Mouse (Mus musculus) heart, embryonic 13.5 days (tissue): Measurements from ENCODE around the gene Edn1. TPM values are rescaled to one million over a fixed set of nuclear protein-coding genes. Genes with fewer than 3 reads are reported as not detected.

Experiments used
- ATAC-seq: fragments of 200-750 bp; cut with Nextera tagmentation; 2 replicates; pipeline ENCODE4 v1.8.0; 2017; ENCODE audit warnings: moderate TSS enrichment; ENCODE audit not compliant: insufficient number of reproducible peaks, low FRiP score, low TSS enrichment; ENCODE audit errors: extremely low read depth
- H3K27ac ChIP-seq: fragments of 300-500 bp; sonication (generic); replicated peaks from 2 replicates; pipeline ENCODE4 v1.5.1; 2015; ENCODE audit warnings: moderate library complexity, mild to moderate bottlenecking, inconsistent platforms
- H3K27me3 ChIP-seq: fragments of 300-500 bp; sonication (generic); replicated peaks from 2 replicates; pipeline ENCODE4 v1.6.1; 2015; ENCODE audit warnings: mild to moderate bottlenecking, inconsistent platforms
- H3K36me3 ChIP-seq: fragments of 300-500 bp; sonication (generic); 2 replicates; pipeline ENCODE4 v1.6.1; 2015; ENCODE audit warnings: mild to moderate bottlenecking, inconsistent platforms
- H3K4me1 ChIP-seq: fragments of 300-500 bp; sonication (generic); 2 replicates; pipeline ENCODE4 v1.6.1; 2015; ENCODE audit warnings: inconsistent platforms
- H3K4me2 ChIP-seq: fragments of 300-500 bp; sonication (generic); 2 replicates; pipeline ENCODE4 v1.6.1; 2015; ENCODE audit warnings: inconsistent platforms, mild to moderate bottlenecking, moderate library complexity
- H3K4me3 ChIP-seq: fragments of 300-500 bp; sonication (generic); 2 replicates; pipeline ENCODE4 v1.5.1; 2015; ENCODE audit warnings: moderate library complexity, mild to moderate bottlenecking, inconsistent platforms
- H3K9ac ChIP-seq: fragments of 300-500 bp; sonication (generic); 2 replicates; pipeline ENCODE4 v1.6.1; 2015; ENCODE audit warnings: inconsistent platforms, mild to moderate bottlenecking, moderate library complexity
- H3K9me3 ChIP-seq: fragments of 300-500 bp; sonication (generic); 2 replicates; pipeline ENCODE4 v1.6.1; 2016; ENCODE audit warnings: inconsistent platforms
- WGBS: fragments of 180-500 bp; shearing (Covaris S2); methylation state at CpG from one replicate; pipeline ENCODE4 v1.1.7; 2015; ENCODE audit warnings: mixed read lengths; 5-methylcytosine and 5-hydroxymethylcytosine counted together
- polyA plus RNA-seq: library from polyadenylated mRNA; unstranded; fragments of >200 nt; fragmentation: Nextera tagmentation; extraction: Ambion mirVana; gene quantifications from 2 replicates; pipeline ENCODE4 v1.2.1, GENCODE M21; 2015

The Edn1 gene
- polyA plus RNA-seq, 1 experiment from 2014 or later: 7.1 TPM

- no peak overlapping the region for H3K4me3 ChIP-seq
- H3K9me3 ChIP-seq: no peaks in the 10 kb centered on the region
- no peak for ATAC-seq
- H3K9ac ChIP-seq: peak overlapping the region; percentile 24
- H3K27ac ChIP-seq: peak overlapping the region; percentile 74
- H3K36me3 ChIP-seq: no peaks in the 10 kb centered on the region
- WGBS: 43% methylated on average over 8 of the region's 8 CpGs
- H3K4me1 ChIP-seq: peaks cover 49% of the 10 kb centered on the region
- no peaks in the 10 kb centered on the region for H3K27me3 ChIP-seq
- H3K4me2 ChIP-seq: 0 out of 2 replicates have a peak overlapping the region, but pooled peaks have one; percentile 20
These were observed 3.0 kb upstream of the Edn1 start for GRCm38 (mm10) chr13:42298302-42298701.

GRCm38 (mm10) chr13:42298766-42299165, 2.5 kb upstream of the Edn1 start:
- no peak for ATAC-seq
- peak overlapping the region; percentile 24 for H3K9ac ChIP-seq

GRCm38 (mm10) chr13:42300567-42300966, 709 bp upstream of the Edn1 start:
- no peak for ATAC-seq
- 5% methylated on average over 11 of the region's 11 CpGs for WGBS
- H3K9me3 ChIP-seq: no peaks in the 10 kb centered on the region
- peak overlapping the region; percentile 64 for H3K4me3 ChIP-seq
- no peaks in the 10 kb centered on the region for H3K27me3 ChIP-seq
- peaks cover 58% of the 10 kb centered on the region for H3K4me1 ChIP-seq
- peaks cover 16% of the 10 kb centered on the region for H3K36me3 ChIP-seq
- peak overlapping the region; percentile 74 for H3K4me2 ChIP-seq
- H3K9ac ChIP-seq: peak overlapping the region; percentile 85
- H3K27ac ChIP-seq: peak overlapping the region; percentile 80

More at GRCm38 (mm10) chr13:42298766-42299165, 2.5 kb upstream of the Edn1 start:
- H3K9me3 ChIP-seq: no peaks in the 10 kb centered on the region
- H3K27me3 ChIP-seq: no peaks in the 10 kb centered on the region
- no peak overlapping the region for H3K4me3 ChIP-seq
- 0 out of 2 replicates have a peak, but pooled peaks cover under 1% of the 10 kb centered on the region for H3K36me3 ChIP-seq
- no peak overlapping the region for H3K4me2 ChIP-seq
- peak overlapping the region; percentile 74 for H3K27ac ChIP-seq
- peaks cover 51% of the 10 kb centered on the region for H3K4me1 ChIP-seq

- H3K36me3 ChIP-seq: peaks cover 31% of the 10 kb centered on the region
- peak overlapping the region; percentile 64 for H3K4me3 ChIP-seq
- H3K27me3 ChIP-seq: no peaks in the 10 kb centered on the region
- peaks cover 51% of the 10 kb centered on the region for H3K4me1 ChIP-seq
- no peak for ATAC-seq
- no peaks in the 10 kb centered on the region for H3K9me3 ChIP-seq
- H3K9ac ChIP-seq: peak overlapping the region; percentile 85
- H3K4me2 ChIP-seq: peak overlapping the region; percentile 74
- peak overlapping the region; percentile 80 for H3K27ac ChIP-seq
- WGBS: 14% methylated on average over 27 of the region's 27 CpGs
These were observed 935 bp downstream of the Edn1 start for GRCm38 (mm10) chr13:42301961-42302861.

GRCm38 (mm10) chr13:42303180-42303929, 2.1 kb downstream of the Edn1 start:
- 0 out of 2 replicates have a peak overlapping the region, but pooled peaks have one; percentile 1 for H3K27ac ChIP-seq

GRCm38 (mm10) chr13:42304139-42304538, 2.9 kb downstream of the Edn1 start:
- Histone ChIP-seq H3K4me1 (peaks cover 42% of the 10 kb centered on the region), H3K4me3 (peak overlapping the region; percentile 64), H3K27me3 (no peaks in the 10 kb centered on the region), H3K27ac (no peak overlapping the region), H3K36me3 (peaks cover 34% of the 10 kb centered on the region), H3K4me2 (peak overlapping the region; percentile 74), H3K9ac (peak overlapping the region; percentile 85), H3K9me3 (no peaks in the 10 kb centered on the region)
- WGBS: 51% methylated on average over 8 of the region's 8 CpGs
- ATAC-seq: no peak

More at GRCm38 (mm10) chr13:42303180-42303929, 2.1 kb downstream of the Edn1 start:
- Histone ChIP-seq H3K36me3 (peaks cover 34% of the 10 kb centered on the region), H3K27me3 (no peaks in the 10 kb centered on the region), H3K9me3 (no peaks in the 10 kb centered on the region), H3K4me2 (peak overlapping the region; percentile 74), H3K4me1 (peaks cover 48% of the 10 kb centered on the region), H3K9ac (peak overlapping the region; percentile 85), H3K4me3 (peak overlapping the region; percentile 64)
- ATAC-seq: no peak
- 35% methylated on average over 11 of the region's 11 CpGs for WGBS

GRCm38 (mm10) chr13:42306870-42307800, 5.9 kb downstream of the Edn1 start:
- Histone ChIP-seq H3K36me3 (peaks cover 34% of the 10 kb centered on the region), H3K27me3 (no peaks in the 10 kb centered on the region), H3K27ac (no peak overlapping the region), H3K9me3 (no peaks in the 10 kb centered on the region), H3K4me1 (peaks cover 36% of the 10 kb centered on the region), H3K9ac (no peak overlapping the region), H3K4me3 (no peak overlapping the region), H3K4me2 (no peak overlapping the region)
- 67% methylated on average over 14 of the region's 14 CpGs for WGBS
- no peak for ATAC-seq

- no peak for ATAC-seq
- H3K9me3 ChIP-seq: no peaks in the 10 kb centered on the region
- 77% methylated on average over 16 of the region's 16 CpGs for whole genome bisulfite sequencing
These were observed 7.3 kb downstream of the Edn1 start for GRCm38 (mm10) chr13:42308368-42309103.

GRCm38 (mm10) chr13:42309804-42310203, 8.5 kb downstream of the Edn1 start:
- Histone ChIP-seq H3K4me1 (0 out of 2 replicates have a peak, but pooled peaks cover 13% of the 10 kb centered on the region), H3K9ac (no peak overlapping the region), H3K9me3 (no peaks in the 10 kb centered on the region), H3K4me2 (no peak overlapping the region), H3K27me3 (no peaks in the 10 kb centered on the region), H3K27ac (no peak overlapping the region), H3K4me3 (no peak overlapping the region), H3K36me3 (peaks cover 25% of the 10 kb centered on the region)
- no peak for ATAC-seq
- WGBS: 26% methylated on average over 11 of the region's 11 CpGs

More at GRCm38 (mm10) chr13:42308368-42309103, 7.3 kb downstream of the Edn1 start:
- Histone ChIP-seq H3K27me3 (no peaks in the 10 kb centered on the region), H3K27ac (0 out of 2 replicates have a peak overlapping the region, but pooled peaks have one; percentile 20), H3K4me3 (no peak overlapping the region), H3K9ac (no peak overlapping the region), H3K4me1 (peaks cover 22% of the 10 kb centered on the region), H3K4me2 (no peak overlapping the region), H3K36me3 (peaks cover 34% of the 10 kb centered on the region)

- Histone ChIP-seq H3K27me3 (no peaks in the 10 kb centered on the region), H3K4me2 (no peak overlapping the region), H3K9me3 (no peaks in the 10 kb centered on the region), H3K27ac (no peak overlapping the region), H3K36me3 (no peaks in the 10 kb centered on the region), H3K9ac (no peak overlapping the region), H3K4me1 (0 out of 2 replicates have a peak, but pooled peaks cover under 1% of the 10 kb centered on the region), H3K4me3 (no peak overlapping the region)
- WGBS: 54% methylated on average over 1 of the region's 1 CpGs
- no peak for ATAC-seq
These were observed 14.4 kb downstream of the Edn1 start for GRCm38 (mm10) chr13:42315628-42316027.
